Mouse (Mus musculus) urinary bladder, adult 2 months (tissue): Measurements from ENCODE around the gene Dhrs7. TPM values are rescaled to one million over a fixed set of nuclear protein-coding genes. Genes with fewer than 3 reads are reported as not detected.
A peak's percentile ranks its signal among the peaks of the same experiment; 100 is the strongest.

Experiments
- DNase-seq: peaks from one replicate; pipeline ENCODE4 v3.0.0; 2022; ENCODE audit warnings: low spot score
- polyA plus RNA-seq: library from polyadenylated mRNA; depleted of rRNA; stranded (reverse); fragments of >200 nt; gene quantifications from 2 replicates; pipeline ENCODE4 v1.2.3, GENCODE M21; 2012; rRNA removed

The Dhrs7 gene
- polyA plus RNA-seq, 1 experiment: 88.7 TPM

DNA sequence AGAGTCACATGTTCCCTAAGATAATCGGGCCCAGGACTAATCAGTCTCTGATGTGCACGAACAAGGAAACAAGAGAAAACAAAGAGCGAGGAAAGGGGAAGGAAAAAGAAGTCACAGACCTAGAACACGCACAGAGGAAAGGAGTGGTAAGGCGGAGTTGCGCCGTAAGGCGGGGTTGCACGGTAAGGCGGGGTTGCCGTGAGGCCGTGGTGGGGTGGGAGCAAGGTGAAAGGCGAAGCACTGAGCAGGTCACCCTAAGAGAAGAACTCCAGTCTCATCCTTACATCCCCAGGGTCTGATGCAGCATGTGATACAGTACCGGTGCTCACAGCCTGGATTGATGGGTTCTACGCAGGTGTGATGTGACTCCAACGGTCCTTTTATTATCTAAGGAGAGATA is 8.9 kb downstream of the Dhrs7 start:
- DNase-seq: no peak

DNA sequence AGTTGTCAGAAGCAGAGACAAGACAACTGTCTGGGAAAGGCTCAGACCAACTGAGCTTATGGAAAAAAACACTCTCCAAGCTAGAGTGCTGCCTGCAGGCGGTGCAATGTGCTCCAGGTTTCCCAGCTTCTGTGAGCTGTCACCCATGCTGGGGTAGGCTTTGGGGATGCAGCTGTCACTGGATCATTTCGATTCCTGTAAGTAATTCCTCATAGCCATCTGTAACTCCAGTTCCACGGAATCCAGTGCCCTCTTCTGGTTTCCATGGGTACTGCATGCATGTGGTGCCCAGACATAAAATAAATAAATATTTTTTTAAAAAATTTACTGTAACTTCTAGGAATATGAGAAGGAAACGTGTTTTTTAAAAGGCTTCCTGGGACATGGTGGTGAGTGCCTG is 10.0 kb downstream of the Dhrs7 start:
- DNase-seq: peak; percentile 35

DNA sequence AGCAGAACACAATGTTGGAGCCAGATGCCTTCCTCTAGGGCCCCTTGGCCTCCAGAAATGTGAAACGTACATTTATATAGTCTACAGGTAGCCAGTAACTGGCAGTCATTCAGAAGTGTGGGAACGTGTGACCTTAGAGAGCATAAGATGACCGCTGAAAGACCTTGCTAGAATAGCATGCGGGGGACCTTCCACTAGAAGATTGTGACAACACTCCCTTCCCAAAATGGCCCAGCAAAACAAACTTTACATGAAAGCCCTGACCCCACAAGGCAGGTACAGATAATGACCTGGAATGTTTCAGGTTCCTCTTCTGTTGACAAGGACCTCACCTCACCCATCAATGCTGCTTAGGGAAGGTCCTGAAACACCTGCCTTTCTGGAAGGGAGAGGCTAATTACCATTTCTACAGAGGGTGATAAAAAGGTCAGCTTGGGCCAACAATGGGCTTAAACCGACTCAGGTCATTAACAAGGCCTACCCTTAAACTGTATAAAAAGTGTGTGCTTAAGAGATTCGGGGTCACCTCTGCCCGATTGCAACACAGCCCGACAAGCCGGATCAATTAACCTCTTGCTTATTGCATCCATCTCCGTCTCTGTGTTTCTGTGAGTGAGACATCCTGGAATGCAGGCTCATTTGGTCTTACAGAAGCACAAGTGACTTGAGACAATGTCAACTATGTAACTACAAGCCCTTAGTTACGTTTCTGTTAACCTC is 14.9 kb downstream of the Dhrs7 start, which contains the start of gene Gm4756:
Gm4756 (minus strand) TSS at position 51 of the 720 bp plus-strand sequence.
- DNase-seq: no peak

DNA sequence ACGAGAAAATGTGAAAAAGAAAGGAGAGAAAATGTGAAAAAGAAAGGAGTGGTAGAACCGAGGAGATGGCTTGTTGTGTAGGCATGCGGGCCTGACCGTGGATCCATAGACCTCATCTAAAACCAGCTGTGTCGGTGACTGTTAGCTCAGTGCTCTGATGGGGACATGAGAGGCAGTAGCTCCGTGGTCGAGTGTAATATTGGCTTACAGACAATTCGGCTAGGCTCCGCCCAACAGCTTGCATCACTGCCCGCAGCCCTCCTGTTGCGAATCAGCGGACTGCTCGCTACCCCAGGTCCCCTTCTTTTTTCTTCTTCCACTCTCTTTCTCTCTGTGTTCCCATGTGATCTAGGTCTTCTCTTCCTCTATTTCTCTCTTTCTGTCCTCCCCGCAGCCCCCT is 15.8 kb downstream of the Dhrs7 start:
- no peak for DNase-seq

DNA sequence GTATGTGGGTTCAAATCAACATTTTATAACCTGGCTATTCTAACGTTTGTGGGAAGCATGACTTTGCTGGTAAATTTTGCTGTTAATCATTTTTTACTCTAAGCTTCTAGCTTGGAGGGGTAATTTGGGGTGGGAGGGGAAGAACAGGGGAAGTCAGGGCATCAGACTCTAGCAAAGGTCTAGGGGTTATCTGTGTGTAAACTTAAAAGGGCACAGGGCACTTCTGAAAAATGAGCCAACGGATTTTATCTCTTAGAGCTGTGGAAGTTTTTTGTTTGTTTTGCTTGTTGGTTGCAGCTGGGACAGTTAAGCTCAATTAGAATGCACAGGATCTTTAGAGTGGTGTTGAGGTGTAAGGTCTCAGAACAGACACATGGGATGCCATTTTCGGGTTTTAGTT is 26.7 kb downstream of the Dhrs7 start:
- no peak for DNase-seq

GRCm38 (mm10) chr12:72628751-72629150 is 36.0 kb downstream of the Dhrs7 start:
- no peak for DNase-seq

DNA sequence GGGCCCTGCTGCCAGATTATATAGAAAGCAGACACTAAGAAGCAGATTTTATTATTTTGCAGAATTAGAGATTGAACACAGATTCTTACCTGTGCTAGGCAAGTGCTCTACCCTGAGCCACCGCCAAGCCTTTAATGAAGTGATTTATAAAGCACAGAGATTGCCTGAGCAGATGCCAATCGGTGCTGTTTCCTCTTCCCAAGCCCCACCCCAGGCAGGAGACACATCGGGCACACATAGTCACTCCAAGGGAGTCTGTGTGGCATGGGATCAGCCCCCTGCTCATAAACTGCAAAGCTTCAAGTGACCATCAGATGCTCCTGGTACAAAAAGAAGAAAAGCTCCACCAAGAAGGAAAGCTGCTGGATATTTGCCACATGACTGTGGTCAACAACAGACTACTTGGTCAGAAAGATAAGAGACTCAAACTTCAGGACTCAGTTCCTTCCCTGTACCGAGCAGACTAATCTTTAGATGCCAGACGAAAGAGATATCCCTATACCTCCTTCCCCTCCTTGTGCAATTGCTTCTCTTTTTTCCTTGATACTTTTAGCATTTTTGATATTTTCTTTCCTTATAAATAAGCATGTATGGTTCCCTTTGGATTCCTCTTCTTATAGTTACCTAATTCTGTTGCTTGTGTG is 41.7 kb downstream of the Dhrs7 start:
- DNase-seq: no peak

DNA sequence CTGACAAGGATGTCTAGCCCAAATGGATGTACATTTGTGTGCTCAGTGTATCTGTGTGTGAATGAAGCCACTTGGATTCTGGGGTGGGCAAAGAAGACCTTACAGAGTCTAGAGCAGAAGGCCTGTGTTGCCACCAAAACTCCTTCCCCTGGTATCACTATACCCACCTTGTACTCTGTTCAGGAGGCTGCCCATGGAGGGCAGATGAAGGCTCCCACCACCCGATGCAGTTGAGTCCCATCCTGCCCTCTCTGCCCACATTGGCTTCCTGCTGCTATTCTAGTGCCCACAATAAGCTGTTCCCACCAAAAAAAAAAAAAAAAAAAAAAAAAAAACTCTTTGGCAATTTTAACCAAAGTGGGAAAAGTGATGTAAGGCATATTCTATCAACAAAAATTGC is 43.3 kb downstream of the Dhrs7 start:
- no peak for DNase-seq

GRCm38 (mm10) chr12:72620856-72621255 is 43.9 kb downstream of the Dhrs7 start:
- DNase-seq: no peak

DNA sequence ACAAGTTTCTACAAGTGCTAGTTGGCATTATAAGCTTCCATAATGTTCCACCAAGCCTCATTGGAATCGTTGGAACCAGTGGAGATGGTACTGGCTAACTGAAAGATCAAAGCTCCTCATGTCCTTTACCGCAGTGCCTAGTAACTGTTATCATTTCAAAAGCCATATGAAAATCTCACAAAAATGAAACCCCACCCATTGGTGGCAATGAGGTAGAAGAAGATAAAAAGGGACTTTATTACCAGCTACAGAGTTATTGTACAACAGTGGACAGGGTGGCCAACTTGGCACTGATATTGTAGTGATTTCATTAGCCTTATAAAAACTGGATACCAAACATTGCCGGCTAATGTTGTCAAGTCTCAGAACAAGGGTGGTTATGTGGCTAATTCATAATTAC is 52.7 kb downstream of the Dhrs7 start:
- no peak for DNase-seq

Other genes with a start within 250 kb of the Dhrs7 start
- gene Lrrc9, start 223.0 kb downstream of the Dhrs7 start, polyA plus RNA-seq: 0.07 TPM in 2 replicates
- 7.9 and 9.0 TPM in 2 replicates for gene Pcnx4, start 128.5 kb downstream of the Dhrs7 start, polyA plus RNA-seq
- not detected in 2 replicates for gene Gm4756, start 15.2 kb downstream of the Dhrs7 start, polyA plus RNA-seq
- 143 and 155 TPM in 2 replicates for gene Ppm1a, start 92.5 kb upstream of the Dhrs7 start, polyA plus RNA-seq